Mouse (Mus musculus) intestine, postnatal 0 days (tissue): ENCODE results near the gene Cmah. TPM values are rescaled to one million over a fixed set of nuclear protein-coding genes. Genes with fewer than 3 reads are reported as not detected.

ENCODE experiments used
- ATAC-seq: fragments of 200-750 bp; cut with Nextera tagmentation; 2 replicates; pipeline ENCODE4 v1.8.0; 2017; ENCODE audit warnings: mild to moderate bottlenecking, moderate TSS enrichment, moderate library complexity
- H3K27ac ChIP-seq: fragments of 300-500 bp; sonication (generic); 2 replicates; pipeline ENCODE4 v1.5.1; 2014; ENCODE audit warnings: mild to moderate bottlenecking, low read depth, low read length, moderate library complexity
- H3K27me3 ChIP-seq: fragments of 300-500 bp; sonication (generic); replicated peaks from 2 replicates; pipeline ENCODE4 v1.6.1; 2014; ENCODE audit warnings: low read length, mixed read lengths; ENCODE audit not compliant: control insufficient read depth, insufficient read depth
- H3K36me3 ChIP-seq: fragments of 300-500 bp; sonication (generic); 2 replicates; pipeline ENCODE4 v1.6.1; 2014; ENCODE audit warnings: mild to moderate bottlenecking, moderate library complexity; ENCODE audit not compliant: control insufficient read depth, insufficient read depth
- H3K4me1 ChIP-seq: fragments of 300-500 bp; sonication (generic); replicated peaks from 2 replicates; pipeline ENCODE4 v1.6.1; 2014; ENCODE audit warnings: antibody characterized with exemption, low read length, mixed read lengths; ENCODE audit not compliant: control insufficient read depth, insufficient read depth
- H3K4me2 ChIP-seq: fragments of 300-500 bp; sonication (generic); replicated peaks from 2 replicates; pipeline ENCODE4 v1.6.1; 2014; ENCODE audit warnings: low read depth, mild to moderate bottlenecking, moderate library complexity
- H3K4me3 ChIP-seq: fragments of 300-500 bp; sonication (generic); 2 replicates; pipeline ENCODE4 v1.5.1; 2014; ENCODE audit warnings: low read depth, low read length
- H3K9ac ChIP-seq: fragments of 300-500 bp; sonication (generic); 2 replicates; pipeline ENCODE4 v1.6.1; 2014; ENCODE audit warnings: mild to moderate bottlenecking, low read depth, low read length
- H3K9me3 ChIP-seq: fragments of 300-500 bp; sonication (generic); 2 replicates; pipeline ENCODE4 v1.6.1; 2016; ENCODE audit warnings: mixed run types; ENCODE audit not compliant: control insufficient read depth
- CTCF ChIP-seq: sonication (generic); IDR thresholded peaks from 2 replicates; pipeline ENCODE4 v1.5.1; 2016; ENCODE audit warnings: low read depth, mild to moderate bottlenecking, control low read depth, antibody characterized with exemption, moderate library complexity
- WGBS: fragments of 180-500 bp; shearing (Covaris S2); extraction: QIAGEN DNeasy Blood & Tissue Kit; methylation state at CpG from one replicate; pipeline ENCODE4 v1.1.7; 2014; 5-methylcytosine and 5-hydroxymethylcytosine counted together
- polyA plus RNA-seq: library from polyadenylated mRNA; unstranded; fragments of >200 nt; fragmentation: Nextera tagmentation; extraction: Ambion mirVana; gene quantifications from 2 replicates; pipeline ENCODE4 v1.2.1, GENCODE M21; 2015

The Cmah gene
- polyA plus RNA-seq, 1 experiment from 2014 or later: 1.4 TPM

GRCm38 (mm10) chr13:24451455-24451854 is 124.3 kb downstream of the Cmah start:
- Histone ChIP-seq H3K27me3 (no peaks in the 10 kb centered on the region), H3K9ac (no peak overlapping the region)
- no peak for ATAC-seq

GRCm38 (mm10) chr13:24453737-24454136 is 126.5 kb downstream of the Cmah start:
- H3K4me3 ChIP-seq: no peak overlapping the region
- no peak for TF ChIP-seq CTCF
- H3K9me3 ChIP-seq: no peaks in the 10 kb centered on the region
- no peak overlapping the region for H3K27ac ChIP-seq
- whole genome bisulfite sequencing: 88% methylated on average over 5 of the region's 5 CpGs
- ATAC-seq: no peak
- H3K4me1 ChIP-seq: no peaks in the 10 kb centered on the region
- no peaks in the 10 kb centered on the region for H3K36me3 ChIP-seq
- no peak overlapping the region for H3K4me2 ChIP-seq
- H3K9ac ChIP-seq: no peak overlapping the region
- no peaks in the 10 kb centered on the region for H3K27me3 ChIP-seq

More at GRCm38 (mm10) chr13:24451455-24451854, 124.3 kb downstream of the Cmah start:
- no peaks in the 10 kb centered on the region for H3K4me1 ChIP-seq
- no peaks in the 10 kb centered on the region for H3K36me3 ChIP-seq
- no peaks in the 10 kb centered on the region for H3K9me3 ChIP-seq
- 81% methylated on average over 2 of the region's 2 CpGs for WGBS
- no peak for TF ChIP-seq CTCF
- no peak overlapping the region for H3K4me2 ChIP-seq
- no peak overlapping the region for H3K27ac ChIP-seq
- no peak overlapping the region for H3K4me3 ChIP-seq

DNA sequence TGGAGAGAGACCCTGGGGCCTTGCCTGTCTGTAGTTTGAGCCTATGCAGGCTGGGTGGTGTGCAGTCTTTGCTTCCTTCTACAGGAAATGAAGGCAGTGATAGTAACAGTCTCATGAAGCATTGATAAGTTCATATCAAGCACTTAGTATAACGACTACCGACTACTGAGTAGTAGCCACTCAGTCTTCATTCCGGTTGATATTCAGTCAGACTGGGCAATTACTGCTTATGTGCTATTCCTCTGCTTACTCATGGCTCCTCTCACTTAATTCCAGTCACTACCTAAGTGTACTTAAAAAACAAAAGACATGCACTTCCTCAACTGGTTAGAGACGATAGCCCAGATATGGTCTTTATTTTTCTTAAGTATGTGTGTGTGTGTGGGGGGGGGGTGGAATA is 129.2 kb downstream of the Cmah start:
- WGBS: 86% methylated on average over 4 of the region's 4 CpGs

GRCm38 (mm10) chr13:24460517-24460916 is 133.3 kb downstream of the Cmah start:
- H3K4me1 ChIP-seq: no peaks in the 10 kb centered on the region
- WGBS: 82% methylated on average over 5 of the region's 5 CpGs
- TF ChIP-seq CTCF: 0 out of 2 replicates have a peak, but pooled peaks have one; percentile 12

More for the DNA sequence above, 129.2 kb downstream of the Cmah start:
- no peaks in the 10 kb centered on the region for H3K27me3 ChIP-seq
- H3K4me2 ChIP-seq: no peak overlapping the region
- H3K9ac ChIP-seq: no peak overlapping the region
- no peaks in the 10 kb centered on the region for H3K36me3 ChIP-seq
- H3K4me1 ChIP-seq: no peaks in the 10 kb centered on the region
- no peaks in the 10 kb centered on the region for H3K9me3 ChIP-seq
- TF ChIP-seq CTCF: no peak
- no peak overlapping the region for H3K4me3 ChIP-seq
- ATAC-seq: no peak
- H3K27ac ChIP-seq: no peak overlapping the region

GRCm38 (mm10) chr13:24463767-24464166 is 136.6 kb downstream of the Cmah start:
- H3K4me3 ChIP-seq: no peak overlapping the region
- no peak overlapping the region for H3K9ac ChIP-seq
- no peak for ATAC-seq
- no peak overlapping the region for H3K4me2 ChIP-seq
- H3K27me3 ChIP-seq: no peaks in the 10 kb centered on the region
- no peak for TF ChIP-seq CTCF
- no peak overlapping the region for H3K27ac ChIP-seq
- no peaks in the 10 kb centered on the region for H3K9me3 ChIP-seq
- WGBS: 78% methylated on average over 7 of the region's 7 CpGs
- no peaks in the 10 kb centered on the region for H3K4me1 ChIP-seq
- H3K36me3 ChIP-seq: no peaks in the 10 kb centered on the region

More at GRCm38 (mm10) chr13:24460517-24460916, 133.3 kb downstream of the Cmah start:
- Histone ChIP-seq H3K4me3 (no peak overlapping the region), H3K9ac (no peak overlapping the region), H3K27ac (no peak overlapping the region), H3K9me3 (no peaks in the 10 kb centered on the region), H3K36me3 (no peaks in the 10 kb centered on the region), H3K27me3 (no peaks in the 10 kb centered on the region), H3K4me2 (no peak overlapping the region)
- no peak for ATAC-seq

GRCm38 (mm10) chr13:24466027-24466426 is 138.8 kb downstream of the Cmah start:
- H3K4me1 ChIP-seq: no peaks in the 10 kb centered on the region
- WGBS: 96% methylated on average over 9 of the region's 9 CpGs
- TF ChIP-seq CTCF: no peak

GRCm38 (mm10) chr13:24467806-24468205 is 140.6 kb downstream of the Cmah start:
- Histone ChIP-seq H3K36me3 (no peaks in the 10 kb centered on the region), H3K27ac (no peak overlapping the region), H3K27me3 (no peaks in the 10 kb centered on the region), H3K4me3 (no peak overlapping the region), H3K9ac (no peak overlapping the region), H3K4me2 (no peak overlapping the region), H3K9me3 (no peaks in the 10 kb centered on the region), H3K4me1 (no peaks in the 10 kb centered on the region)
- no peak for TF ChIP-seq CTCF
- whole genome bisulfite sequencing: 78% methylated on average over 4 of the region's 4 CpGs
- no peak for ATAC-seq

More at GRCm38 (mm10) chr13:24466027-24466426, 138.8 kb downstream of the Cmah start:
- no peak overlapping the region for H3K4me3 ChIP-seq
- H3K36me3 ChIP-seq: no peaks in the 10 kb centered on the region
- no peak overlapping the region for H3K9ac ChIP-seq
- no peaks in the 10 kb centered on the region for H3K27me3 ChIP-seq
- ATAC-seq: no peak
- H3K4me2 ChIP-seq: no peak overlapping the region
- H3K9me3 ChIP-seq: no peaks in the 10 kb centered on the region
- no peak overlapping the region for H3K27ac ChIP-seq
